Mouse (Mus musculus) erythroblast, embryonic 14.5 days (primary cell): ENCODE data around the gene Wrnip1. TPM values are rescaled to one million over a fixed set of nuclear protein-coding genes. Genes with fewer than 3 reads are reported as not detected.
"Not testable (repeated sequence)": the region's sequence is repeated elsewhere in the genome, so short reads cannot be mapped to it uniquely, and the experiment has no call there.

ENCODE experiments used
- H3K27me3 ChIP-seq: 2 replicates; pipeline ENCODE4 v1.6.1; 2012; ENCODE audit warnings: inconsistent platforms; ENCODE audit not compliant: control insufficient read depth
- H3K36me3 ChIP-seq: 2 replicates; pipeline ENCODE4 v1.6.1; 2012; ENCODE audit warnings: mild to moderate bottlenecking, inconsistent platforms; ENCODE audit not compliant: control insufficient read depth
- H3K4me1 ChIP-seq: 2 replicates; pipeline ENCODE4 v1.6.1; 2012; ENCODE audit warnings: inconsistent platforms; ENCODE audit not compliant: control insufficient read depth
- H3K4me3 ChIP-seq: replicated peaks from 2 replicates; pipeline ENCODE3; 2012; ENCODE audit warnings: moderate library complexity, mild to moderate bottlenecking, inconsistent platforms
- H3K9me3 ChIP-seq: 2 replicates; pipeline ENCODE4 v1.6.1; 2012; ENCODE audit warnings: low read length, inconsistent platforms, mixed read lengths; ENCODE audit not compliant: control insufficient read depth
- GATA1 ChIP-seq: IDR thresholded peaks from 2 replicates; pipeline ENCODE4 v1.6.1; 2012; ENCODE audit warnings: low read length, inconsistent platforms, mixed read lengths
- TAL1 ChIP-seq: IDR thresholded peaks from 3 replicates; pipeline ENCODE4 v1.6.1; 2012; ENCODE audit warnings: low read length, inconsistent platforms, mixed read lengths
- polyA plus RNA-seq: library from polyadenylated mRNA; stranded (reverse); fragments of >175 nt; gene quantifications from 2 replicates; pipeline ENCODE4 v1.2.3, GENCODE M21; 2012

Gene Wrnip1
- polyA plus RNA-seq, 1 experiment, result 3.6 TPM

DNA sequence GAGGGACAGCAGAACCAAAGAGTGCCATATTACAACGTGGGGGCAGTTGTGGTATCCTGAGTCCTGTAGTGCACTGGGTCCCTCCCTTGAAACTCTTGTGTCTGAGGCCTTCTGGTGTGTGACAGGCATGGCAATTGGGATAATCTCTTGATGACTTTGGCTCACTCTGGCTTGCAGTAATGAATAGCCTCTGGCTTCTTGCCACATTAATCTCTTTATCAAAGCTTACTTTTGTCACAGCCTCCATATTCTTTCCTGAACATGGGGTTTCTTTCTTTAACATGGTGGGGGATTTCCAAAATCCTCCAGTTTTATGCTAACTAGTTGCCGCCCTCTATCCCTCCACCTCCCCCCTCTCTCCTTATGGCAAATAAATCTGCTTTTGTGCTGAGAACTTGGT lies 51.2 kb downstream of the Wrnip1 start:
- H3K4me1 ChIP-seq, result no peaks in the 10 kb centered on the region
- no peaks in the 10 kb centered on the region for H3K27me3 ChIP-seq
- no peak overlapping the region for H3K4me3 ChIP-seq
- no peak for TF ChIP-seq GATA1
- no peak for TF ChIP-seq TAL1
- no peaks in the 10 kb centered on the region for H3K9me3 ChIP-seq
- no peaks in the 10 kb centered on the region for H3K36me3 ChIP-seq

DNA sequence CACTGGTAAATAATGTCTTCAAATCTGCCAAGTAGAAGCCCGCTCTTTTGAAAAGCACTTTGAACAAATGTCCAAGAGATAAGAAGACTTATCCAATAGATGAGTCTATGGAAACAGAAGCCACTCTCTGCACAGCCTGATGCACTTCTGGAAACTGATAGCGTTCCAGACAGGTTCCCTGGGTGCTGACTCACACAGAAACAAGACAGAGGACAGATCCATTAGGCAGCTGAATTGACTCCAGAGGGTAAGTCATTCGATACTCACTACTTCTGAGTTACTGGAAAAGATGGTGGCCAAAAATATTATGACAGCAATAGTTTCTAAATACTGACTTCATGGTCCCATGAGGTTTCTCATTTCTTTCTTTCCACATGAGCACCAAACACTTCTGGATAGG lies 59.0 kb downstream of the Wrnip1 start:
- Histone ChIP-seq H3K4me1 (no peaks in the 10 kb centered on the region), H3K9me3 (no peaks in the 10 kb centered on the region), H3K4me3 (no peak overlapping the region), H3K27me3 (no peaks in the 10 kb centered on the region), H3K36me3 (no peaks in the 10 kb centered on the region)
- TF ChIP-seq TAL1 (no peak), GATA1 (no peak)

GRCm38 (mm10) chr13:32863456-32863855 lies 61.6 kb downstream of the Wrnip1 start:
- Histone ChIP-seq H3K9me3 (no peaks in the 10 kb centered on the region), H3K36me3 (no peaks in the 10 kb centered on the region), H3K27me3 (no peaks in the 10 kb centered on the region), H3K4me3 (no peak overlapping the region), H3K4me1 (no peaks in the 10 kb centered on the region)
- TF ChIP-seq TAL1, result no peak
- no peak for TF ChIP-seq GATA1

- H3K27me3 ChIP-seq, H3K4me1 ChIP-seq, H3K36me3 ChIP-seq, H3K4me3 ChIP-seq, H3K9me3 ChIP-seq: not testable (repeated sequence)
These were observed 62.7 kb downstream of the Wrnip1 start for GRCm38 (mm10) chr13:32864529-32864928.

GRCm38 (mm10) chr13:32865591-32865990 lies 63.8 kb downstream of the Wrnip1 start:
- TF ChIP-seq GATA1 (no peak), TAL1 (no peak)
- Histone ChIP-seq H3K36me3 (no peaks in the 10 kb centered on the region), H3K4me1 (no peaks in the 10 kb centered on the region), H3K4me3 (no peak overlapping the region), H3K9me3 (no peaks in the 10 kb centered on the region), H3K27me3 (no peaks in the 10 kb centered on the region)

DNA sequence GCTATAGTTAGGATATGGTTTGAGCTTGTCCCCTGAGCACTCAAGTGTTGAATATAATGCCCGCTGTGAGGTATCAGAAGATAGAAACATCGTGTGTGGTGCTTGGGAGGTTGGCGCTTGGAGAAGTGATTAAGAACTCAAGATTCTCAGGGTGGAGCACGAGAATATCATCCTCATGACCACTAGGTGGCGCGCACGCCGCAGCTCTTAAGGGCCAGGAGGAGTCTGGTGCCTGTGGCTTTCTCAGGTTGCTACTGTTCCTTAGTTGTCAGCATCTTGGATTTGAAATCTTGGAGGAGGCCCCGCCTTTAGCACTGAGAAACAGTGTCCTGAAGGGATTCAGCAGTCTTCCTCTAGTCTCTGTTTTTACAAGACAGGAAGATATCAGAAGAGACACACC lies 64.6 kb downstream of the Wrnip1 start:
- TF ChIP-seq GATA1, result no peak
- Histone ChIP-seq H3K9me3 (no peaks in the 10 kb centered on the region), H3K27me3 (no peaks in the 10 kb centered on the region), H3K4me1 (no peaks in the 10 kb centered on the region), H3K4me3 (no peak overlapping the region), H3K36me3 (no peaks in the 10 kb centered on the region)

- H3K36me3 ChIP-seq, result no peaks in the 10 kb centered on the region
- H3K27me3 ChIP-seq, result no peaks in the 10 kb centered on the region
- TF ChIP-seq TAL1 (no peak), GATA1 (no peak)
- H3K4me1 ChIP-seq, result no peaks in the 10 kb centered on the region
- no peak overlapping the region for H3K4me3 ChIP-seq
- H3K9me3 ChIP-seq, result no peaks in the 10 kb centered on the region
These were observed 65.2 kb downstream of the Wrnip1 start for GRCm38 (mm10) chr13:32867030-32867429.

DNA sequence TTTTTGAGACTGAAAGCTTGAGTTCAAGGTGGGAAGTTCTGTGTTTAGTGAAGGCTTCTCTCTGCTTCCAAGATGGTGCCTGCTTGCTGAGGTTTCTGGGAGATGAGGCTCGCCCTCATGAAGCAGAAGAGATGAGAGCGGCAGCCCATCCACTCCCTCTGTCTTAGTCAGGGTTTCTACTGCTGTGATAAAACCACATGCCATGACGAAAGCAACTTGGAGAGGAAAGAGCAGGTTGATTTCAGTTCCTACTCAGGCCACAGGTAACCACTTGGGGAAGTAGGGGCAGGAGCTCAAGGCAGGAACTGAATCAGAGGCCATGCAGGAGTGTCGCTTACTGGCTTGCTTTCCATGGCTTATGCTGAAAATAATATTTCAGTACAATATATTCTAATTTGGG lies 66.4 kb downstream of the Wrnip1 start:
- H3K27me3 ChIP-seq, H3K36me3 ChIP-seq, H3K4me3 ChIP-seq, H3K9me3 ChIP-seq, H3K4me1 ChIP-seq: not testable (repeated sequence)

DNA sequence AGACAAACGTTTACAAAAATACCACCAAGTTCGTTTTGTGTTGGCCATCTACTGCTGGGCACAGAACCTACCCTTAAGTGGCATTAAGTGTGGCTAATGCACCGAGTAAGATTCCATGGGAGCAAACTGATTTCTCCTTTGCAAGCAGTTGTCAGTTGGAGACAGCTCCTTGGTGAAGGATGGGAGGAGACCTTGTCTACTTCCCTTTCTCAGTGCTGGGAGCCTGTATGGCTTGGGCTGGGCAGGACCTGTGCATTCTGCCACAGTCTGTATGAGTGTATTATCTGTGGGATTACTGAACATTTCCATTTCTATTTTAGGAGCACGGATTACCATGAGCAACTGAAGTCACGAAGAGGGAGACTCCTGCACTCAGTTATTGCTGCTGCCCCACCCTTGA lies 67.0 kb downstream of the Wrnip1 start:
- TF ChIP-seq GATA1 (no peak), TAL1 (no peak)
- no peaks in the 10 kb centered on the region for H3K27me3 ChIP-seq

More for the DNA sequence above, 67.0 kb downstream of the Wrnip1 start:
- no peak overlapping the region for H3K4me3 ChIP-seq
- H3K36me3 ChIP-seq, result no peaks in the 10 kb centered on the region
- no peaks in the 10 kb centered on the region for H3K4me1 ChIP-seq
- no peaks in the 10 kb centered on the region for H3K9me3 ChIP-seq

Other genes starting within 250 kb of the Wrnip1 start
- not detected in 2 replicates for gene Mylk4, start 18.1 kb upstream of the Wrnip1 start, polyA plus RNA-seq
- gene D930007J09Rik, start 811 bp downstream of the Wrnip1 start, polyA plus RNA-seq, result not detected in 2 replicates
- 0.04 TPM in 1 of 2 replicates, not detected in the other for gene Serpinb1a, start 49.1 kb downstream of the Wrnip1 start, polyA plus RNA-seq
- not detected in 2 replicates for gene Serpinb1c, start 96.2 kb downstream of the Wrnip1 start, polyA plus RNA-seq
- 0.07 and 0.09 TPM in 2 replicates for gene Serpinb6b, start 163.2 kb downstream of the Wrnip1 start, polyA plus RNA-seq
- 0.01 TPM in 1 of 2 replicates, not detected in the other for gene Serpinb9, start 201.2 kb downstream of the Wrnip1 start, polyA plus RNA-seq
- not detected in 2 replicates for gene Serpinb9b, start 225.4 kb downstream of the Wrnip1 start, polyA plus RNA-seq